Mouse (Mus musculus) layer of hippocampus, adult 9-10 months (tissue): ENCODE results near the gene Cadps2.

Experiments
- DNase-seq: peaks from one replicate; pipeline ENCODE4 v3.0.0; 2022; ENCODE audit warnings: low spot score

The Cadps2 gene

GRCm38 (mm10) chr6:23360596-23360995 is 478.6 kb downstream of the Cadps2 start:
- DNase-seq: no peak

- DNase-seq: no peak
These were observed 483.1 kb downstream of the Cadps2 start for GRCm38 (mm10) chr6:23356141-23356540.

- no peak for DNase-seq
These were observed 485.7 kb downstream of the Cadps2 start for GRCm38 (mm10) chr6:23353480-23353879.

- no peak for DNase-seq
These were observed 501.7 kb downstream of the Cadps2 start for GRCm38 (mm10) chr6:23337411-23338063.

- DNase-seq: no peak
These were observed 524.3 kb downstream of the Cadps2 start for GRCm38 (mm10) chr6:23314945-23315344.

- DNase-seq: no peak
These were observed 524.9 kb downstream of the Cadps2 start for GRCm38 (mm10) chr6:23314291-23314690.

- no peak for DNase-seq
These were observed 533.2 kb downstream of the Cadps2 start for GRCm38 (mm10) chr6:23306046-23306445.

- no peak for DNase-seq
These were observed 540.6 kb downstream of the Cadps2 start for GRCm38 (mm10) chr6:23298596-23298995.

- no peak for DNase-seq
These were observed 544.5 kb downstream of the Cadps2 start for GRCm38 (mm10) chr6:23294685-23295084.

GRCm38 (mm10) chr6:23288752-23289151 is 550.5 kb downstream of the Cadps2 start:
- DNase-seq: no peak

- DNase-seq: no peak
These were observed 557.8 kb downstream of the Cadps2 start for GRCm38 (mm10) chr6:23281514-23281820.

GRCm38 (mm10) chr6:23280811-23281513 is 558.3 kb downstream of the Cadps2 start:
- no peak for DNase-seq

GRCm38 (mm10) chr6:23273483-23273882 is 565.7 kb downstream of the Cadps2 start:
- DNase-seq: no peak

GRCm38 (mm10) chr6:23272979-23273378 is 566.2 kb downstream of the Cadps2 start:
- DNase-seq: no peak

GRCm38 (mm10) chr6:23272542-23272941 is 566.7 kb downstream of the Cadps2 start:
- DNase-seq: no peak

- DNase-seq: no peak
These were observed 578.5 kb downstream of the Cadps2 start for GRCm38 (mm10) chr6:23260738-23261050.

GRCm38 (mm10) chr6:23260016-23260737 is 579.0 kb downstream of the Cadps2 start:
- DNase-seq: no peak

GRCm38 (mm10) chr6:23257981-23258380 is 581.2 kb downstream of the Cadps2 start:
- no peak for DNase-seq

GRCm38 (mm10) chr6:23255161-23255560 is 584.1 kb downstream of the Cadps2 start:
- no peak for DNase-seq

- no peak for DNase-seq
These were observed 584.6 kb downstream of the Cadps2 start for GRCm38 (mm10) chr6:23254644-23255043.

- no peak for DNase-seq
These were observed 585.6 kb downstream of the Cadps2 start for GRCm38 (mm10) chr6:23253353-23254311.
